Mouse (Mus musculus): ENCODE data around the gene 1600014C23Rik. TPM values are rescaled to one million over a fixed set of nuclear protein-coding genes. Genes with fewer than 3 reads are reported as not detected.

1600014C23Rik gene
- polyA plus RNA-seq, 1 experiment: not detected

GRCm38 (mm10) chr17:45730696-45731095 lies 2.9 kb downstream of the 1600014C23Rik start:
- no peak for TF ChIP-seq CTCF (IDR thresholded peaks at IDR 0.05; ENCODE audit: borderline replicate concordance, insufficient read depth, low read length)
- TF ChIP-seq POLR2A (IDR thresholded peaks at IDR 0.05; ENCODE audit: low read depth, low read length): no peak
- no peak overlapping the region for H3K27ac ChIP-seq (ENCODE audit: insufficient read depth, low read length)
- H3K4me3 ChIP-seq (ENCODE audit: insufficient read depth, low read length): no peak overlapping the region
- 0 out of 2 replicates have a peak, but pooled peaks cover 3% of the 10 kb centered on the region for H3K4me1 ChIP-seq (ENCODE audit: control insufficient read depth, insufficient read depth, low read length)

- H3K4me1 ChIP-seq (ENCODE audit: control insufficient read depth, insufficient read depth, low read length): no peaks in the 10 kb centered on the region
- H3K27ac ChIP-seq (ENCODE audit: insufficient read depth, low read length): no peak overlapping the region
- H3K4me3 ChIP-seq (ENCODE audit: insufficient read depth, low read length): no peak overlapping the region
- no peak for TF ChIP-seq POLR2A (IDR thresholded peaks at IDR 0.05; ENCODE audit: low read depth, low read length)
- no peak for TF ChIP-seq CTCF (IDR thresholded peaks at IDR 0.05; ENCODE audit: borderline replicate concordance, insufficient read depth, low read length)
Observed at GRCm38 (mm10) chr17:45729387-45729786, 4.3 kb downstream of the 1600014C23Rik start.

- H3K27ac ChIP-seq (ENCODE audit: insufficient read depth, low read length): no peak overlapping the region
- no peaks in the 10 kb centered on the region for H3K4me1 ChIP-seq (ENCODE audit: control insufficient read depth, insufficient read depth, low read length)
- no peak overlapping the region for H3K4me3 ChIP-seq (ENCODE audit: insufficient read depth, low read length)
- TF ChIP-seq CTCF (IDR thresholded peaks at IDR 0.05; ENCODE audit: borderline replicate concordance, insufficient read depth, low read length) (no peak), POLR2A (IDR thresholded peaks at IDR 0.05; ENCODE audit: low read depth, low read length) (no peak)
Observed at GRCm38 (mm10) chr17:45727983-45728723, 5.5 kb downstream of the 1600014C23Rik start.

- Histone ChIP-seq H3K27ac (ENCODE audit: insufficient read depth, low read length) (no peak overlapping the region), H3K4me1 (ENCODE audit: control insufficient read depth, insufficient read depth, low read length) (no peaks in the 10 kb centered on the region), H3K4me3 (ENCODE audit: insufficient read depth, low read length) (no peak overlapping the region)
- TF ChIP-seq POLR2A (IDR thresholded peaks at IDR 0.05; ENCODE audit: low read depth, low read length): no peak
- no peak for TF ChIP-seq CTCF (IDR thresholded peaks at IDR 0.05; ENCODE audit: borderline replicate concordance, insufficient read depth, low read length)
Observed at GRCm38 (mm10) chr17:45727481-45727880, 6.2 kb downstream of the 1600014C23Rik start.

- TF ChIP-seq CTCF (IDR thresholded peaks at IDR 0.05; ENCODE audit: borderline replicate concordance, insufficient read depth, low read length) (no peak), POLR2A (IDR thresholded peaks at IDR 0.05; ENCODE audit: low read depth, low read length) (no peak)
- Histone ChIP-seq H3K4me3 (ENCODE audit: insufficient read depth, low read length) (no peak overlapping the region), H3K4me1 (ENCODE audit: control insufficient read depth, insufficient read depth, low read length) (no peaks in the 10 kb centered on the region), H3K27ac (ENCODE audit: insufficient read depth, low read length) (no peak overlapping the region)
Observed at GRCm38 (mm10) chr17:45726249-45726648, 7.4 kb downstream of the 1600014C23Rik start.

- Histone ChIP-seq H3K4me3 (ENCODE audit: insufficient read depth, low read length) (no peak overlapping the region), H3K4me1 (ENCODE audit: control insufficient read depth, insufficient read depth, low read length) (no peaks in the 10 kb centered on the region), H3K27ac (ENCODE audit: insufficient read depth, low read length) (no peak overlapping the region)
- TF ChIP-seq POLR2A (IDR thresholded peaks at IDR 0.05; ENCODE audit: low read depth, low read length) (no peak), CTCF (IDR thresholded peaks at IDR 0.05; ENCODE audit: borderline replicate concordance, insufficient read depth, low read length) (no peak)
Observed at GRCm38 (mm10) chr17:45724574-45724921, 9.1 kb downstream of the 1600014C23Rik start.

GRCm38 (mm10) chr17:45723732-45724573 lies 9.7 kb downstream of the 1600014C23Rik start:
- peak; percentile 84; the same call in 1 of the 2 replicates for TF ChIP-seq CTCF (IDR thresholded peaks at IDR 0.05; ENCODE audit: borderline replicate concordance, insufficient read depth, low read length)
- no peak for TF ChIP-seq POLR2A (IDR thresholded peaks at IDR 0.05; ENCODE audit: low read depth, low read length)
- Histone ChIP-seq H3K4me1 (ENCODE audit: control insufficient read depth, insufficient read depth, low read length) (no peaks in the 10 kb centered on the region), H3K27ac (ENCODE audit: insufficient read depth, low read length) (no peak overlapping the region), H3K4me3 (ENCODE audit: insufficient read depth, low read length) (peak overlapping the region; percentile 36)

GRCm38 (mm10) chr17:45718323-45718722 lies 15.3 kb downstream of the 1600014C23Rik start:
- Histone ChIP-seq H3K4me1 (ENCODE audit: control insufficient read depth, insufficient read depth, low read length) (no peaks in the 10 kb centered on the region), H3K27ac (ENCODE audit: insufficient read depth, low read length) (no peak overlapping the region), H3K4me3 (ENCODE audit: insufficient read depth, low read length) (no peak overlapping the region)
- TF ChIP-seq CTCF (IDR thresholded peaks at IDR 0.05; ENCODE audit: borderline replicate concordance, insufficient read depth, low read length) (peak; percentile 91), POLR2A (IDR thresholded peaks at IDR 0.05; ENCODE audit: low read depth, low read length) (no peak)

- H3K27ac ChIP-seq (ENCODE audit: insufficient read depth, low read length): no peak overlapping the region
- no peak overlapping the region for H3K4me3 ChIP-seq (ENCODE audit: insufficient read depth, low read length)
- no peaks in the 10 kb centered on the region for H3K4me1 ChIP-seq (ENCODE audit: control insufficient read depth, insufficient read depth, low read length)
- no peak for TF ChIP-seq POLR2A (IDR thresholded peaks at IDR 0.05; ENCODE audit: low read depth, low read length)
- TF ChIP-seq CTCF (IDR thresholded peaks at IDR 0.05; ENCODE audit: borderline replicate concordance, insufficient read depth, low read length): no peak
Observed at GRCm38 (mm10) chr17:45711525-45711924, 22.1 kb downstream of the 1600014C23Rik start.

- TF ChIP-seq CTCF (IDR thresholded peaks at IDR 0.05; ENCODE audit: borderline replicate concordance, insufficient read depth, low read length) (no peak), POLR2A (IDR thresholded peaks at IDR 0.05; ENCODE audit: low read depth, low read length) (no peak)
- Histone ChIP-seq H3K27ac (ENCODE audit: insufficient read depth, low read length) (no peak overlapping the region), H3K4me3 (ENCODE audit: insufficient read depth, low read length) (no peak overlapping the region), H3K4me1 (ENCODE audit: control insufficient read depth, insufficient read depth, low read length) (no peaks in the 10 kb centered on the region)
Observed at GRCm38 (mm10) chr17:45710407-45710806, 23.2 kb downstream of the 1600014C23Rik start.

Data from embryonic fibroblast, embryonic 13.5 days (primary cell).